Mouse (Mus musculus): ENCODE measurements around the gene Klk8. TPM values are rescaled to one million over a fixed set of nuclear protein-coding genes. Genes with fewer than 3 reads are reported as not detected.

Klk8 gene
- 1 to 10 TPM; 7.0 to 7.3 TPM for total RNA-seq (2021)
- long read RNA-seq, experiment 1, transcript Klk8-201 (5 exons, 1,322 nt), result major isoform, 6 of 6 reads
- long read RNA-seq, experiment 1, partial matches to known transcripts, result 0 of 6 reads
- long read RNA-seq, experiment 1, other reads (novel, unspliced or antisense), result 0 of 6 reads
- long read RNA-seq, experiment 2, partial matches to known transcripts, result 0 of 1 reads
- long read RNA-seq, experiment 2, other reads (novel, unspliced or antisense), result 0 of 1 reads

DNA sequence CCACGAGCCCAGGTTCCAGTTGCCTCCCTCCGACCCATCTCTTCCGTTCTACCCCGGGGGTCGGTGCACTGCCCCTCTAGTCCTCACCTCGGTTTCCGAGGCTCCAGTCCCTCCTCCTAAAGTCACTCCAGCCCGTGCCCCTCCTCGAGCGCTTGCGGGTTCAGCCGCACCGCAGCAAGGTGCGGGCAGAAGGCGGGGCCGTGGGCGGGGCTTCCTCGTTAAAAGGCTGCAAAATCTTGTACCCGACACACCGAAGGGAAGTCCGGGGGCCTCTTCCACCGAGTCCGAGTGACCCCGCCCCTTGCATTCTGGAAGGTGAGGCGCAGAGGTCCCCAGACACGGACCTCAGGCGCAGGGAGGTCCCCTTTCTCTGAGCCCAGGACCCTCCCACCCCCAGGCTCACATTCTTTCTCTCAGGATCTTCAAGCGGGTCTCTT is at the start of gene Klk8:
Gene Klk8, plus strand, starts transcription at position 245 of the 437 bp plus-strand sequence.
- DNase-seq, result peak; percentile 20

DNA sequence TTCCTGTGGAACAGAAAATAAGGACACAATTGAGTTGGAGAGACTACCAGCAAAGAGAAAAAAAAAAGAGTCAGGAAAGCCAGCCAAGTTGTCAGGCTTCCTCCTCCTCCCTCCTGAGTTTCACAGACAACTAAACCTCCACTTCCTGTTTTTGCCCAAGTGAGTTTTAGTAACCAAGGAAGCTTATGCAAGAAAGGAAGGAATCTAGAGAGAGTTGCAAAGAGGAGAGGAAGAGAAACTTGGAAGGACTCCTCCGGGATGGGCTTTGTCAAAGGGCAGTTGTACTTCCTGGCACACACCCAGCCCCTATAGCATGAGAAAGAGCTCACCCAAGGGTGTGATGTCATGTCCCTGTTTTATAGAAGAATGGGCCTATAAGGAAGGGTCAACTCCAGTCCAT is 49.6 kb upstream of the Klk8 start:
- DNase-seq, result no peak

DNA sequence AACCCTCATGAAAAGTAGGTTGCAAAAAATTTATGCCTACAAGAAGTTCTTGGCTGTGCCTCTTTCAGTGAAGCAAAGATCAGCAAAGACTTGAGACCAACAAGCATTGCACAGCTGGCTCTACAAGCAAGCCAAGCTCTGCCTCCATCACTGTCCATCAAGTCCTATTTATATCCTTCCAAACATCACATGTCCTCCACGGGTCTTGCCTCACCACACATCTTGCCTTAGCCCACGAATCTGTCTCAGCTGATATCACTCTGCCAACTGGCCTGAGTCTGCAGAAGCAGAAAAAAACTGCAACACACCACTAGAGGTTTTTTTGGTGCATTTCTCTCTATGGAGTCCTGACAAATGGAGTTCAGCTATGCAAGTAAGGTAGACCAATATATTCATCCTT is 44.6 kb upstream of the Klk8 start:
- DNase-seq, result no peak

DNA sequence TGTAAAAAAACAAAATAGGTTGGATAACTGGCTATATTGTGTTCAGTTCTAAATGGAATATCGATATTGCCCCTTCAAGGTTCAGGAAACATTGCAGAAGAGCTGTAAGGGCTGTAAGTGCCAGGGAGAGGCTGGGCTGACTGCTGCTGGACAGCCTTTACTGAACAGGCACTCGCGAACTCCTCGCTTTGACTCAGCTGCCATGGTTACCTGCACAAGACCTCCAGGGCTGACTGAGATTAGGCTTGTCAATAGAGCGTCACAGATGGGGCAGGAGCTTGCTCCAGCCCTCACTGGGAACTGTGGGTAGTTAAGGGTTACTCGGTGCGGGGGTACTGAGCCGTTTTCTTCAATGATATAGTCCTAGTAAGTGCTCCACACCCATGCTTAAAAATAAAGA is 30.9 kb upstream of the Klk8 start:
- DNase-seq, result no peak

DNA sequence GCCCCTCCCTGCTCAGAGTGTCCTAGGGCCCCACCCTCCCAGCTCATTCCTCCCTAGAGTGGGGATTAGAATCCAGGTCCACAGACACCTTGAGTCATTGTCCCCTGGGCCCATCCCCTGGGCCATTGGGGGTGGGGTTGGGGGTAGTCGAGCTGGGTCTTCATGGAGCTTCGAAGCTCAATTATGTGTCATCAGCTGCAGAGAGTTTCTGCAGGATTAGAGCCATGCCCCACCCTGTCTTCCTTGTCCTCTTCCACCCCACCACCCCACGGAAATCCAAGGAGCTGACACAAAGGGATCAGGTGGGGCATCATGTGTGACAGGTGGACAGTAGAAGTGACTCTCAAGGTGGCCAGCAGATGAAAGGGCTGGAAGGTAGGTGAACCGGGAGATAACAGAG is 28.8 kb upstream of the Klk8 start, which contains the start of gene Klk12:
Gene Klk12, plus strand, starts transcription at position 301 of the 400 bp plus-strand sequence.
- DNase-seq, result no peak

DNA sequence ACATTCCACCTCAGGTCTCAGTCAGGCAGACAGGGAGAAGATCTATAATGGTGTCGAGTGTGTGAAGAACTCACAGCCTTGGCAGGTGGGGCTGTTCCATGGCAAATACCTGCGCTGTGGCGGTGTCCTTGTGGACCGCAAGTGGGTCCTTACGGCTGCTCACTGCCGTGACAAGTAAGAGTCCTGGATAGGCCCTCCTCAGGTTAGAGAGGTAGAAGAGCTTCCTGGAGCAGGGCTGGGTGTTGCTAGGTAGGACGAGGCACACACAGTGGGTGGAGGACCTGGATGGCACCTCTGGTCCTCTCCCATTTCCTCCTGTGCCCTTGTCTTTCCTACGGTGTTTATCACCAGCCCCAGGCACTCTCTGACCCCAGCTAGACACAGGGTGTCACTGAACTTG is 27.7 kb upstream of the Klk8 start:
- no peak for DNase-seq

DNA sequence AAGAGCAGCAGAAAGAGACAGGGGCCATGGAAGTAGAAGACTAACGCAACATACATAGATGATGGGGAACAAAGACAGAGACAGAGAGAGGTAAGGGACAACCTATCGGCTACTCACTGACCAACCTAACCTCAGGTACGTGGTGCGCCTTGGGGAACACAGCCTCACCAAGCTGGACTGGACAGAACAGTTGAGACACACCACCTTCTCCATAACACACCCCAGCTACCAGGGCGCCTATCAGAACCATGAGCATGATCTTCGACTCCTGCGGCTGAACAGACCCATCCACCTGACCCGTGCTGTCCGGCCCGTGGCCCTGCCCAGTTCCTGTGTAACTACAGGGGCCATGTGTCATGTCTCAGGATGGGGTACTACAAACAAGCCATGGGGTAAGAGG is 26.7 kb upstream of the Klk8 start:
- no peak for DNase-seq

DNA sequence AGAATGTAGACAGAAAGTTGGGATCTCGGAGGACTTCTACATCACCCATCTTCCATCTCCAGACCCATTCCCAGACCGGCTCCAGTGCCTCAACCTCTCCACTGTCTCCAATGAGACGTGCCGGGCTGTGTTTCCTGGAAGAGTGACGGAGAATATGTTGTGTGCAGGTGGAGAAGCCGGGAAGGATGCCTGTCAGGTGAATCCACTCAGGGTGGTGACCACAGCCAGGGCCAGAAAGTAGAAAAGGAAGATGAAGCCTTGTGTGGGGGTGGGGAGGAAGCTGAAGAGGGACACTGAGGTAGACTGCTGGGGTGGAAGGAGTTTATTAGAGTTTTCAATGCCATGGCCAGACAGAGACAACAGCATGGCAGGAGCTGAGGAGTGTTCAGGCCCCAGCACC is 25.5 kb upstream of the Klk8 start:
- DNase-seq, result no peak

DNA sequence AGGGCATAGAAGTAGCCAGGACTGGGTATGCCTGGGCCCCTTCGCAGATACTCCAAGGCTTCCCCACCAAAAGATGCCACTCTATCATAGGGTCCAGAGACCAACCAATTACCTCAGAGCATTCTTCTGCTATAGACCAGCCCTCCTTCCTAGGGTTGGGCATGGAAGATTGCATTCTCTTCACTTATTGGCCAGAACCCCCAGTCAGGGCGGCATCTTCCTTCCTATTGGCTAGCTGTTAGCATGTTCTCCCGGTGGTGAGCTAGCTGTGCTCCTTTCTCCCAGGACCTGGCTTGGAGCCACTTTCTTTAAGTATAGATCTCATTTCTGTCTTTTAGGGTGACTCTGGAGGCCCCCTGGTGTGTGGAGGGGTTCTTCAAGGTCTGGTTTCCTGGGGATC is 24.5 kb upstream of the Klk8 start:
- DNase-seq, result no peak

DNA sequence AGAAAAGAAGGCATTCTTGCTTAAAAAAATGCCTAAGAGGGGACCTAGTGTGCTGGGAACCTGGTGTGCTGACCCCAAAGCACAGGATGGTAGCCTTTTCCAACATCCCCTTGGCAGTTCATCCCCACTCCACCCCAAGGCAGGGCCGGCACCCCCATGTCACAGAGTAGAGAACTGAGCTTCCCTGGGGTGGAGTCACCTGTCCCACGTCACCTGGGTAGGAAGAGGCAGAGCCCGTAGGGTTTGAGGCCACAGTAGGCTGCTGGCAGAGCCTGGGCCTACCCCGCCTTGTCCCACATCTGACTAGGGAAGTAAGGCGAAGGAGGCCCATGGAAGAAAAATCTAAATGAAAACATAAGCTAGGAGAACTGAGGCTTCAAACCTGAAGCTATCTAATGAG is 23.0 kb upstream of the Klk8 start, which contains the start of gene Klk11:
Gene Klk11, plus strand, starts transcription at position 241 of the 400 bp plus-strand sequence.
- DNase-seq, result no peak

DNA sequence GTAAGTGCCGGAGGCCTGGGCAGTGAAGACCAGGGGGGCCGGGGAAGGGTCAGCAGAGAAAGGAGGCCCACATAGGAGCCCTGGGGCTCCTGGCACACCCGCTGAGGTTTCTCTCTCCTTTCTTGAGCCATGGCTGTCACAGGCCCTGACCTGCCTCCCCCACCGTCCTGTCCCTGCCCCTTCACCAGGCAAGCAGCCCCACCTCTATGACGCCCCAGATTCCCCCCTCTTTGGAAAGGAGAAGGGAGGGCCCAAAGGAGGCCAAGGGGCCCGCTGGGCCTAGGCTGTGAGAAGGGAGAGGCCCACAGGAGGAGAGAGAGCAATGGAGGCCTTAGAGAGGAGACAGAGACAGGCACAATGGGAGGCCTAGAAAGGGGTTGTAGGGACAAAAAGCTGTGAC is 22.6 kb upstream of the Klk8 start:
- DNase-seq, result no peak

DNA sequence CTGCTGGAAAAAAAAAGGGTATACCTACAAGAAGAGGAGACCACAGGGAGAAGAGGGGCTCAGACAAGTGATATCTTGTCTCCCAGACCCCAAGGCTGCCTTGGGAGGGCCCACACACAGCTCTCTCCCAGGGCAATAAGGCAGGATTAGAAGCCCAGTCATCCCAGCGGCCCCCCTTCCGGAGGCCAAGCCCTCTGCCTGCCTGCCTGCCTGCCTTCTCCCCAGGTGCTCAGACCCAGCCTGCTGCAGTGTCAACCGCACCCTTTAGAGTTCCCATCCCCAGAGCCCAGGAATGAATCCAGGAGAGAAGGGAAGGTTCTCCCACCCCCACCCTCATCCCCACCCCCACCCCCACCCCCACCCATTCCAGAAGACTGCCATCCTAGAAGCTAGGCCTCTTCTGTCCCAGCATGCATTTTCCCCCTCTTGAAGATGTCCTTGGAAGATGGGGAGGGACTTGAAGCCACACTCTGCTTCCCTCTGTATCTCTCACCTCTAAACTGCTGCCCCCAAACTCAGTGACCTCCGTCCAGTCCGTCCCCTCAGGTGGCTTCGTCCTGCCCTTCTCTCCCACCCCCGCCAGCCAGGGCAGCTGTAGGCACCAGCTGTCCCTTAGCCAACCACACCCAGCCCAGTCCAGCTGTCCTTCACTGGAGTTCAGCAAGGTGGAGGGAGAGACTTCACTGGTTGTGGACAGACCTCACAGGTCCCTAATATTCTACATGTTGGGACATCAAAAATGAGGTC is 21.9 kb upstream of the Klk8 start:
- DNase-seq, result no peak

DNA sequence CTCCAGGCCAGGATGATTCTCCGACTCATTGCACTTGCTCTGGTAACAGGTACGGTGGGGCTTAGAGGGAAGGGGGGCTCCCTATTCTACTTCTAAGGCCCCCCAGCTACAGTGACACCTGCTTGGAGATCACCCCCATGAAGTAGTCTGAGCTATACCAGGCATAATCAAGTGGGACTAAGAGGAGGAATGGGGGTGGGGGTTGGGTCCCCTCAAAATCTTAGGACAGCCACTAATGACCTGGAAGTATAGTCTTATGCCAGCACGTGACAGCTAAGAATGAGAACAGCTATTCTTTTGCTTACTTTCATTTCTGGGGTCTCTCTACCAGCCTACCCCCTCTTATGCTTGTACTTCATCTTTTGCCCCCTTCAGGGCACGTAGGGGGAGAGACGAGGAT is 20.9 kb upstream of the Klk8 start:
- DNase-seq, result no peak

DNA sequence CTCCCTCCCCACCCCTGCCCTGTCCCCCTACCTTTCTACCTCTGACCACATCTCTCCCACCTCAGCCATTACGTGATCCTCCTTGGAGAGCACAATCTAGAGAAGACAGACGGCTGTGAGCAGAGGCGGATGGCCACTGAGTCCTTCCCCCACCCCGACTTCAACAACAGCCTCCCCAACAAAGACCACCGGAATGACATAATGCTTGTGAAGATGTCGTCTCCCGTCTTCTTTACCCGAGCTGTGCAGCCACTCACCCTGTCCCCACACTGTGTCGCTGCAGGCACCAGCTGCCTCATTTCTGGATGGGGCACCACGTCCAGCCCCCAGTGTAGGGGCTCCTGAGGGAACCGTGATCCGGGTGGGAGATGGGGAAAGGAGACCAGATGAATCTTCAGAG is 20.0 kb upstream of the Klk8 start:
- no peak for DNase-seq

DNA sequence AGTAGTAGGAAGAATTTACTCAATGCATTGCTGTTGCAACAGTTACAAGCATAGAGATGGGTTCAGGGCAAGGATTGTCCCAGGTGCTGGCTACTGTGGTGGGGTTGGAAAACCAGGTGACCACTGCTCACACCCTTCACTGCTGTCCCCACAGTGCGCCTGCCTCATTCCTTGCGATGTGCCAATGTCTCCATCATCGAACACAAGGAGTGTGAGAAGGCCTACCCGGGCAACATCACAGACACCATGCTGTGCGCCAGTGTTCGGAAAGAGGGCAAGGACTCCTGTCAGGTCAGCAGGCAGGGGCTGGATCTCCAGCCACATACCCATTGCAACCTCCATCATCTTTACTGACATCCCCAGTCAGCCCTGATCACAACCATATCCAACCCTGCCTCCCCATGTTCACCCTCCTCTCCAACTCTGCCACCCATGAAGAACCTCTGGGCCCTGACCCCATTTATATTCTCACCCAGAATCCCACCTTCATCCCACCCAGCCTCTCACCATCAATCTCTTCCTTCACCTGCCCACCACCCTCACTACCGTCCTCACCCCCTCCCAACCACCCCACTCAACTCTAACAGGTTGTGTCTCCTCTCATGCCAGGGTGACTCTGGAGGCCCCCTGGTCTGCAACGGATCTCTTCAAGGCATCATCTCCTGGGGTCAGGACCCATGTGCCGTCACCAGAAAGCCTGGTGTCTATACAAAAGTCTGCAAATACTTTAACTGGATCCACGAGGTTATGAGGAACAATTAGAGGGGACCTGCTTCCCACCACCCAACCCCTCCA is 19.0 kb upstream of the Klk8 start:
- DNase-seq, result no peak

DNA sequence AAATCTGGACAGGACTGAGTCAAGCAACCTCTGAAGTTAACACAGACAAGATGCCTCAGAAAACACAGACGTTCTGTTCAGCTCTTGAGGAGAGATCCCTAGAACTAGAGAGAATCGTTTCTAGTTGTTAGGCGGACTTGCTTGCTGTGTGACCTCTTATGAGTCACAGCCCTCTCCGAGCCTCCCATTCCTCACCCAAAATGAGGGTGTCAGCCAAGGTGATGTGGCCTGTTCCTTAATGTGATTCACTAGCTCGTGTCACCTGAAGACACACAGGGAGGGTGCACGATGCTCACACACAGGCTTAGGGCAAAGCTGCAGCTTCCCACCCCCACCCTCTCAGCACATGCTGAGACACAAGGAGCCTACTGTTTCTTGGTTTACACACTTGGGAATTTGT is 17.1 kb upstream of the Klk8 start:
- no peak for DNase-seq

DNA sequence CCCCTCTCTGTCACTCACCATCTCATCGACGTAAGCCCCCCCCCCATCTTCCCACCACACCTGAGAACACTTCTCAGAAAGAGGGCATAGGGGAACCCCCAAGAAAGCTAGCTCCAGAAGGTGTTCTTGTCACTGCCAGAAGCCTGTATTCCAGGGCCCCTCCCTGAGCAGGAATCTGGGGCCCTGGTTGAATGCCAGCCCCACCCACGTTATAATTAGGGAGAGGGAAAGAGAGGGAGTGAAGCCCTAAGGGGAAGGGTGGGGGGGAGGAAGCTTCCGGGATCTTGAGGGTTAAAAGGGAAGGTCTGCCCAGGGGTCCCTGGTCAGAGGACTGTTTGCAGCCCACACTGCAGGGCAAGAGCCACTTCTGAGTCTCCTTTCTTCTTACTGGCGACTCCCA is 16.6 kb upstream of the Klk8 start, which contains the start of gene Klk10:
Gene Klk10, plus strand, starts transcription at position 290 of the 400 bp plus-strand sequence.
- DNase-seq, result no peak

DNA sequence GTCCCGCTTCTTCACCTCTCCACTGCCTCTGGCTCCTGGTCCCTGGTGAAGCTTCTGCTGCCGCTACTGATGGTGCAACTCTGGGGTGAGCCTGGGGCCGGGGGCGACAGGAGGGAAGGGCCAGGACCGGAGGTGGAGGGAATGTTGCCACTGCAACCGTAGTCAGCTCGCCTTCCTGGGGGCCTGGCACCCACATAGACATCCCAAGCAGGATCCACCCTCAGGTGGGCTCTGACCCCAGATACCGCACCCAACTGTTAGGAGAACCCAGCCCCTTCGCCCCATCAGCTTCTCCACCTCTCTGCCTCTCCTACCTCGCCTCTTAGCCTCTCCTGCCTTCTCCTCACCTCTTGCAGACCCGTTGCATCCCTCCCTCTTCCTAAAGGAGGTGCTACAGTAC is 15.8 kb upstream of the Klk8 start:
- DNase-seq, result no peak

DNA sequence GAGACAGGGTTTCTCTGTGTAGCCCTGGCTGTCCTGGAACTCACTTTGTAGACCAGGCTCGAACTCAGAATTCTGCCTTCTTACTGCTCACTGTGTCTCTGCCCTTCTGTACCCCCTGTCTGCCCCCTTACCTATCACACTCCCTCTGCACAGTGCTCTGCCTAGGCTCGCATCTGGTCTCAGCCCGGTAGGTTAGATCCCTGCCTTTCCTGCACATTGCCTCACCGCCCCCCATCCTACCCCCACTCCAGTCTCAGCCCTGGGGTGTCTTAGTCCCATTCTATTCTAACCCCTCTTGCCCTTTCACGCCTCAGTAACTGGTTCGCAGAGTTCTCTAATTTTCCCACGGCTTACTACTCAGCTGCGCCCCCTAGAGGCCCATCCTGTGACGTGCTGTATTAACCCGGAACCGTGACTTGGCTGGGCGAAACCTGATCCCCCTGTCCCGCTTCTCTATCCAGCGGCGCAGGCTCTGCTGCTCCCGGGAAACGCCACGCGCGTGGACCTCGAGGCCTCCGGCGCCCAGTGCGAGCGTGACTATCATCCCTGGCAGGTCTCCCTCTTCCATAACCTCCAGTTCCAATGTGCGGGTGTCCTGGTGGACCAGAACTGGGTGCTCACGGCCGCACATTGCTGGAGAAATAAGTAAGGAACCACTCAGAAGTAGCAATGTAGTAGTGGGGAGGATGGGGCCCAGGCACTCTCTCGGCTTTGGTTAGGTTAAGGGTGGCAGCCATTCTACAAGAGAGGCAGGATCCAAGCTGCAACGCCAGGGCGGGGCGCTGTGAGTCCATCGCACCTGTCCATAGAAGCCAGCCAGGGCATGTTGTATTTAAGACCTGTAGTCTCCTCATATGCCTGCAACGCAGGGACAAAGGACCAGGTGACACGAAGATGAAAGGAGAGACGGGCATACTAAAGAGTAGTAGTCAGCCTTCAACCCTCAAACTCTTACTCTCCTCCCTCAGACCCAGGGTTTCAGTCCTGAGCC is 14.8 kb upstream of the Klk8 start:
- DNase-seq, result peak; percentile 86

DNA sequence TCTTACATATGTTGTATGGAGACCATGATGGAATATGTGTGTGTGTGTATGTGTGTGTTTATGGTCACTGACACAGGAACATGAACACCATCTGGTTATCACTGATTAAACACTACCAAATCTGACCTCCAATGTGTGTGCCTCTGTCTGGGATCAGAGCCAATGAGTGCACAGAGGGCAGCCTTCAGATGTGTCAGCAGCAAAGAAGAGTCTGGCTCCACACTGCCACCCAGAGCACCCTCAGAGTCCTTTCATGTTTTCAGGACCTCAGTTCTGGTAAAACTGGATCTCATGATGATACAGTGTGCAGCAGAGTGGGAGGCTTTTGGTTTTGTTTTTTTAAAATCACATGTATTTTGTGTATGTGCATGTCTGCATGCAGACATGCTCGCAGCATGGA is 12.1 kb upstream of the Klk8 start:
- peak; percentile 68 for DNase-seq

DNA sequence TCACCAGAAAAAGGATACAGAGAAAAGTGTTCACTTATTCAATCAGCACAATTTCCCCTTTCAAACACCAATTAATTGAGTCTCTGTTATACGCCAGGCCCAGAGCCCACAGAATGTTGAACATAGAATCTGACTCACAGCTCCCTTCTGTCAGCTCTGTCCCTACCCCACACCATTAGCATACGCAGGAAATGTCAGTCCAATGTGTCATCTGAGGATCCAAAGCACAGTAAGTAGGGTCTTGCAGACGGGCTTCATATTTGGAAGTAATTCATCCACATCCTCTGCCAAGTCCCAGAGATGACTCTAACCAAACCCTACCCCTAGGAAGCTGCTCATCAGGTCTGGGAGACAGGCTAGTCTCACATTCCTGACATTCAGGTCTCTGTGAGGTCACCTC is 9.3 kb upstream of the Klk8 start:
- DNase-seq, result no peak

DNA sequence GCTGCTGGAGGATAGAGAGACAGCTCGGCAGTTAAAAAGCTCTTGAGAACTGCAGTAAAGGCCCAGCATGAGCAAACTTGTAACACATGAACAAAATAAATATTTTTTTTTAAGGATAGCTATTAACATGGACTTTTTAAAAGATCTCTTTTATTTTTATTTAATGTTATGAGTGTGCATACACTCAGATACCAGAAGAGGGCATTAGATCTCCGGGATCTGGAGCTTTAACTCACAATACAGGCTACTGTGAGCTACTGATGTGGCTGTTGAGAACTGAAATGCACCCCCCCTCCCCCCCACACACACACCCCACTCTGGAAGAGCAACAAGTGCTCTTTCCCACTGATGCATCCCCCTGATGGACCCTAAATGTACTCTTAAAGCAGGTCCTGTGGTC is 8.1 kb upstream of the Klk8 start:
- DNase-seq, result no peak
